10 mouse cellular contexts compared by ENCODE assay signal in the genomic region with DNA sequence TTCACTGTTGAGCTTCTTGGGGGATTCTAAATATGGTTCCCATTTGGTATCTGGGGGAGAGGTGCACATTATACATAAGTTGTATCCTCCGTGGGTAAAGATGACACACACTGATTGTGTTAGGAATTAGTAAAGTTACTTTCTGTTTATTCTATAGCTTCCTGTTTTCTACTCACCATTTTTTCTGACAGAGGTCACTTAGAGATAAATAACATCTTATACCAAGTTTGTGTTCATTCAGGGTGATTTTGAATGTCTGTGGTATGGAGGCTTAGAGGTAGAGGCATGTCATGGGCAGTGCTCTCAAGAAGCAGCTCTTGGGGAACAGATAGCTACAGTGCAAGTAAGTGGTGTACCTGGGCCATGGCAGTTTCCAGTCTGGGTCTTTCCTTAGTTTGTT.
DNase-seq lines count a peak whose midpoint lies in the region; ATAC-seq lines count a peak whose summit lies in the region.
"Had no signal": no experiment of that assay in that cellular context is flagged by ENCODE, and none has a peak within 500 bp of the region (broad histone marks: within the 10 kb centered on the region; RNA-seq: fewer than 3 reads in every experiment).

No protein-coding gene starts in this region.

- peak overlapping the region; percentile 67 for H3K4me2 ChIP-seq in liver, embryonic 11.5 days
- H3K4me2 ChIP-seq in forebrain, embryonic 11.5 days (ENCODE audit: low read depth, low read length, severe bottlenecking): peak overlapping the region; percentile 71; the same call in 1 of the 2 replicates
- peak overlapping the region; percentile 64 for H3K4me2 ChIP-seq in limb, embryonic 12.5 days
- peak overlapping the region; percentile 80 for H3K4me2 ChIP-seq in neural tube, embryonic 13.5 days

- 21% methylated on average over 1 of the region's 1 CpGs for WGBS in liver, embryonic 11.5 days
- 75% methylated on average over 1 of the region's 1 CpGs for WGBS in forebrain, embryonic 11.5 days
- 61% methylated on average over 1 of the region's 1 CpGs for WGBS in limb, embryonic 12.5 days
- 81% methylated on average over 1 of the region's 1 CpGs for WGBS in neural tube, embryonic 13.5 days

- DNase-seq in liver, embryonic 11.5 days (ENCODE audit: low spot score): no peak
- DNase-seq in liver (no peak), adipocyte (ENCODE audit: low spot score) (no peak)
- DNase-seq in forebrain, embryonic 11.5 days (ENCODE audit: low spot score): no peak
- no peak for DNase-seq in adrenal gland, postnatal 14 days
- DNase-seq in layer of hippocampus, adult 9-10 months (ENCODE audit: low spot score): no peak
- DNase-seq: cerebellum, adult 9-10 months; kidney, adult 8-10 months had no signal

- no peak overlapping the region for H3K27ac ChIP-seq in liver, embryonic 11.5 days (ENCODE audit: low read depth, low read length)
- no peak overlapping the region for H3K27ac ChIP-seq in forebrain, embryonic 11.5 days (ENCODE audit: low read depth, low read length)
- no peak overlapping the region for H3K27ac ChIP-seq in limb, embryonic 12.5 days
- no peak overlapping the region for H3K27ac ChIP-seq in neural tube, embryonic 13.5 days (replicated peaks)

- peak overlapping the region; percentile 97 for H3K9ac ChIP-seq in liver, embryonic 11.5 days (ENCODE audit: low read depth, low read length)
- no peak overlapping the region for H3K9ac ChIP-seq in forebrain, embryonic 11.5 days (ENCODE audit: low read length)
- peak overlapping the region; percentile 95; the same call in 1 of the 2 replicates for H3K9ac ChIP-seq in limb, embryonic 12.5 days (replicated peaks)
- no peak overlapping the region for H3K9ac ChIP-seq in neural tube, embryonic 13.5 days

- H3K36me3 ChIP-seq in liver, embryonic 11.5 days (ENCODE audit: control insufficient read depth, insufficient read depth, low read length): no peaks in the 10 kb centered on the region; the same call in 1 of the 2 replicates
- H3K36me3 ChIP-seq in forebrain, embryonic 11.5 days (ENCODE audit: control insufficient read depth, insufficient read depth, low read length): no peaks in the 10 kb centered on the region
- H3K36me3 ChIP-seq in limb, embryonic 12.5 days: peaks cover 8% of the 10 kb centered on the region; the same call in 1 of the 2 replicates
- no peaks in the 10 kb centered on the region for H3K36me3 ChIP-seq in neural tube, embryonic 13.5 days

- H3K27me3 ChIP-seq in liver, embryonic 11.5 days (replicated peaks; ENCODE audit: control insufficient read depth, insufficient read depth, low read length): no peaks in the 10 kb centered on the region
- peaks cover 24% of the 10 kb centered on the region for H3K27me3 ChIP-seq in forebrain, embryonic 11.5 days (ENCODE audit: control insufficient read depth, insufficient read depth, low read length)
- peaks cover 23% of the 10 kb centered on the region for H3K27me3 ChIP-seq in limb, embryonic 12.5 days
- H3K27me3 ChIP-seq in neural tube, embryonic 13.5 days: peaks cover 28% of the 10 kb centered on the region

- H3K9me3 ChIP-seq in liver, embryonic 11.5 days (ENCODE audit: control insufficient read depth, low read length): peaks cover 6% of the 10 kb centered on the region; the same call in 1 of the 2 replicates
- H3K9me3 ChIP-seq in forebrain, embryonic 11.5 days (ENCODE audit: control insufficient read depth, low read length): peaks cover 4% of the 10 kb centered on the region; the same call in 1 of the 2 replicates
- H3K9me3 ChIP-seq in limb, embryonic 12.5 days: peaks cover 24% of the 10 kb centered on the region
- peaks cover 19% of the 10 kb centered on the region; the same call in 1 of the 2 replicates for H3K9me3 ChIP-seq in neural tube, embryonic 13.5 days

- H3K4me1 ChIP-seq in liver, embryonic 11.5 days (replicated peaks; ENCODE audit: control insufficient read depth, insufficient read depth, low read length): peaks cover 17% of the 10 kb centered on the region
- H3K4me1 ChIP-seq in forebrain, embryonic 11.5 days (replicated peaks; ENCODE audit: control insufficient read depth, insufficient read depth, low read length): 0 out of 2 replicates have a peak, but pooled peaks cover 4% of the 10 kb centered on the region
- peaks cover 11% of the 10 kb centered on the region for H3K4me1 ChIP-seq in limb, embryonic 12.5 days (replicated peaks)
- H3K4me1 ChIP-seq in neural tube, embryonic 13.5 days (replicated peaks): peaks cover 23% of the 10 kb centered on the region

- no peak for ATAC-seq in liver, embryonic 11.5 days (replicated peaks; ENCODE audit: low FRiP score)
- no peak for ATAC-seq in forebrain, embryonic 11.5 days (replicated peaks; ENCODE audit: low FRiP score)
- ATAC-seq in limb, embryonic 12.5 days (ENCODE audit: insufficient number of reproducible peaks, insufficient read depth, low FRiP score, low TSS enrichment, low read depth): no peak
- ATAC-seq in neural tube, embryonic 13.5 days (ENCODE audit: low read depth): no peak

- H3K4me3 ChIP-seq in liver, embryonic 11.5 days (ENCODE audit: low read depth, low read length): peak overlapping the region; percentile 96
- peak overlapping the region; percentile 96; the same call in 1 of the 2 replicates for H3K4me3 ChIP-seq in forebrain, embryonic 11.5 days (ENCODE audit: low read depth, low read length)
- H3K4me3 ChIP-seq in limb, embryonic 12.5 days (replicated peaks): peak overlapping the region; percentile 92
- H3K4me3 ChIP-seq in neural tube, embryonic 13.5 days: peak overlapping the region; percentile 91

Comparison
In these comparisons a context has a peak if more than half of its experiments do, and no peak if none do; other contexts are left out.
1. H3K9ac ChIP-seq: peak in liver, embryonic 11.5 days (single experiment) and limb, embryonic 12.5 days (single experiment); none in forebrain, embryonic 11.5 days (single experiment) and neural tube, embryonic 13.5 days (single experiment).
2. Peak in every context shown above with its lines, with median percentiles within 50 percentile points of each other: H3K4me2 ChIP-seq and H3K4me3 ChIP-seq.